Mouse (Mus musculus): ENCODE measurements around the gene Fam160a2. TPM values are rescaled to one million over a fixed set of nuclear protein-coding genes. Genes with fewer than 3 reads are reported as not detected.

The Fam160a2 gene
- total RNA-seq, 2 experiments from 2014 or later, result 52.9 to 66.4 TPM

Other genes with a start within 250 kb of the Fam160a2 start
- not detected for gene Olfr684, start 236.4 kb downstream of the Fam160a2 start, total RNA-seq (2021)
- not detected for gene Olfr685, start 214.0 kb downstream of the Fam160a2 start, total RNA-seq (2021)
- gene Olfr686, start 192.6 kb downstream of the Fam160a2 start, total RNA-seq (2021), result not detected
- not detected for gene Olfr688, start 112.0 kb downstream of the Fam160a2 start, total RNA-seq (2021)
- not detected for gene Olfr689, start 88.9 kb downstream of the Fam160a2 start, total RNA-seq (2021)
- under 1 TPM; 0.44 to 0.70 TPM for gene Olfr690, start 66.0 kb downstream of the Fam160a2 start, total RNA-seq (2021)
- gene Olfr691, start 57.8 kb downstream of the Fam160a2 start, total RNA-seq (2021), result under 1 TPM; 0.32 to 0.68 TPM
- gene Olfr692, start 31.8 kb downstream of the Fam160a2 start, total RNA-seq (2021), result not detected
- gene Gm5901, start 25.0 kb downstream of the Fam160a2 start, total RNA-seq (2021), result not detected
- gene Cnga4, start 4.5 kb upstream of the Fam160a2 start, total RNA-seq (2021), result under 1 TPM; 0.52 to 0.66 TPM
- 1 to 10 TPM; 6.3 to 9.6 TPM for gene Cckbr, start 25.7 kb upstream of the Fam160a2 start, total RNA-seq (2021)
- gene Cavin3, start 82.2 kb upstream of the Fam160a2 start, total RNA-seq (2021), result 10 to 100 TPM; 14.2 to 14.9 TPM
- gene Smpd1, start 154.3 kb upstream of the Fam160a2 start, total RNA-seq (2021), result 10 to 100 TPM; 89.3 to 93.6 TPM
- 100 to 1,000 TPM; 371 to 404 TPM for gene Apbb1, start 181.6 kb upstream of the Fam160a2 start, total RNA-seq (2021)
- not detected for gene Hpx, start 200.1 kb upstream of the Fam160a2 start, total RNA-seq (2021)
- gene Trim3, start 233.5 kb upstream of the Fam160a2 start, total RNA-seq (2021), result 100 to 1,000 TPM; 124 to 145 TPM
- gene Timm10b, start 240.0 kb upstream of the Fam160a2 start, total RNA-seq (2021), result 10 to 100 TPM; 71.3 to 86.2 TPM
- 100 to 1,000 TPM in 1 of 2 experiments, 10 to 100 TPM in 1; 94.0 to 102 TPM for gene Arfip2, start 240.4 kb upstream of the Fam160a2 start, total RNA-seq (2021)
- 1 to 10 TPM; 8.8 to 9.6 TPM for gene Gm45799, start 240.5 kb upstream of the Fam160a2 start, total RNA-seq (2021)

Measured in layer of hippocampus, postnatal 25 days (tissue).